Mouse (Mus musculus) cortical plate, adult 2 months (tissue): Measurements from ENCODE around the gene Itih3.

Experiments used
- CTCF ChIP-seq: fragments of 200-500 bp; IDR thresholded peaks from 2 replicates; pipeline ENCODE4 v1.5.1; 2011; ENCODE audit warnings: mild to moderate bottlenecking, control low read depth, low read length; ENCODE audit not compliant: insufficient read depth; ENCODE audit errors: extremely low read depth
- POLR2A ChIP-seq: fragments of 200-500 bp; IDR thresholded peaks from 2 replicates; pipeline ENCODE4 v1.6.1; 2011; ENCODE audit warnings: mild to moderate bottlenecking, low read length, control low read depth; ENCODE audit not compliant: insufficient read depth; ENCODE audit errors: extremely low read depth

GRCm38 (mm10) chr14:30907814-30908265 lies 15.7 kb downstream of the Itih3 start:
- no peak for TF ChIP-seq POLR2A
- TF ChIP-seq CTCF = no peak
